Mouse (Mus musculus) MEL (cell line): ENCODE results near the gene Col4a1. TPM values are rescaled to one million over a fixed set of nuclear protein-coding genes. Genes with fewer than 3 reads are reported as not detected.

ENCODE experiments used
- DNase-seq: peaks from one replicate; pipeline ENCODE4 v3.0.0; 2011; ENCODE audit warnings: low read depth, low spot score
- H3K27ac ChIP-seq: 2 replicates; pipeline ENCODE4 v1.5.1; 2012; ENCODE audit warnings: low read depth, mild to moderate bottlenecking, control low read depth, low read length, moderate library complexity; ENCODE audit not compliant: control insufficient read depth
- H3K27me3 ChIP-seq, 2 experiments: fragments of 150-350 bp in 1 of 2; sonication (generic) in 1 of 2; 2 replicates each; pipeline ENCODE4 v1.6.1; 2012; ENCODE audit warnings: low read length in 2 of 2, mild to moderate bottlenecking in 2 of 2, improper control_type of control experiment in 1 of 2, moderate library complexity in 1 of 2; ENCODE audit not compliant: insufficient read depth in 2 of 2, control insufficient read depth in 1 of 2
- H3K36me3 ChIP-seq, 2 experiments: 2 replicates each; pipeline ENCODE4 v1.6.1; 2012 to 2014; ENCODE audit warnings: low read length in 2 of 2, improper control_type of control experiment in 1 of 2, inconsistent platforms in 1 of 2, mild to moderate bottlenecking in 1 of 2; ENCODE audit not compliant: insufficient read depth in 2 of 2, control insufficient read depth in 1 of 2
- H3K4me1 ChIP-seq, 2 experiments: fragments of 150-350 bp in 1 of 2; sonication (generic) in 1 of 2; 2 replicates each; pipeline ENCODE4 v1.6.1; 2012; ENCODE audit warnings: low read length in 2 of 2, improper control_type of control experiment in 1 of 2, mild to moderate bottlenecking in 1 of 2; ENCODE audit not compliant: insufficient read depth in 2 of 2, control insufficient read depth in 1 of 2
- H3K4me3 ChIP-seq, 2 experiments: fragments of 150-350 bp in 1 of 2; sonication (generic) in 1 of 2; 2 replicates each; pipeline ENCODE4 v1.5.1; 2012; ENCODE audit warnings: low read depth in 2 of 2, low read length in 2 of 2, mild to moderate bottlenecking in 2 of 2, moderate library complexity in 2 of 2, control low read depth in 1 of 2, improper control_type of control experiment in 1 of 2; ENCODE audit not compliant: control insufficient read depth in 1 of 2, insufficient read depth in 1 of 2
- H3K79me2 ChIP-seq: 2 replicates; pipeline ENCODE4 v1.6.1; 2012; ENCODE audit warnings: mild to moderate bottlenecking, low read length, moderate library complexity; ENCODE audit not compliant: control insufficient read depth, poor library complexity, insufficient read depth
- H3K9ac ChIP-seq: 2 replicates; pipeline ENCODE4 v1.6.1; 2012; ENCODE audit warnings: low read depth, mild to moderate bottlenecking, control low read depth, low read length, moderate library complexity; ENCODE audit not compliant: control insufficient read depth, poor library complexity, severe bottlenecking
- H3K9me3 ChIP-seq: fragments of 150-350 bp; sonication (generic); replicated peaks from 2 replicates; pipeline ENCODE4 v1.6.1; 2012; ENCODE audit warnings: mild to moderate bottlenecking, low read length, improper control_type of control experiment, moderate library complexity; ENCODE audit not compliant: insufficient read depth
- BHLHE40 ChIP-seq: IDR thresholded peaks from 2 replicates; pipeline ENCODE4 v1.6.1; 2012; ENCODE audit warnings: low read depth, mild to moderate bottlenecking, inconsistent platforms, low read length, improper control_type of control experiment, borderline replicate concordance
- CHD2 ChIP-seq: IDR thresholded peaks from 2 replicates; pipeline ENCODE4 v1.6.1; 2011; ENCODE audit warnings: low read length, improper control_type of control experiment
- ELF1 ChIP-seq: IDR thresholded peaks from 2 replicates; pipeline ENCODE4 v1.6.1; 2014; ENCODE audit warnings: low read depth, mild to moderate bottlenecking, inconsistent platforms, low read length, improper control_type of control experiment, moderate library complexity
- EP300 ChIP-seq, 2 experiments: IDR thresholded peaks; 2 replicates each; pipeline ENCODE4 v1.6.1; 2011; ENCODE audit warnings: improper control_type of control experiment in 2 of 2, low read length in 2 of 2, low read depth in 1 of 2, mild to moderate bottlenecking in 1 of 2
- MAX ChIP-seq: IDR thresholded peaks from 2 replicates; pipeline ENCODE4 v1.6.1; 2011; ENCODE audit warnings: low read length, improper control_type of control experiment
- MAZ ChIP-seq: IDR thresholded peaks from 2 replicates; pipeline ENCODE4 v1.6.1; 2012; ENCODE audit warnings: low read depth, mild to moderate bottlenecking, inconsistent platforms, low read length, improper control_type of control experiment
- MEF2A ChIP-seq: IDR thresholded peaks from 2 replicates; pipeline ENCODE4 v1.6.1; 2014; ENCODE audit warnings: low read depth, mild to moderate bottlenecking, inconsistent platforms, low read length, improper control_type of control experiment; ENCODE audit not compliant: poor library complexity, insufficient replicate concordance, severe bottlenecking; ENCODE audit errors: extremely low read depth
- MYC ChIP-seq: IDR thresholded peaks from 2 replicates; pipeline ENCODE4 v1.6.1; 2011; ENCODE audit warnings: low read depth, mild to moderate bottlenecking, low read length, improper control_type of control experiment, moderate library complexity
- NRF1 ChIP-seq: IDR thresholded peaks from 2 replicates; pipeline ENCODE4 v1.6.1; 2014; ENCODE audit warnings: low read depth, mild to moderate bottlenecking, inconsistent platforms, low read length, improper control_type of control experiment, moderate library complexity; ENCODE audit not compliant: poor library complexity, insufficient read depth, severe bottlenecking
- POLR2AphosphoS5 ChIP-seq: IDR thresholded peaks from 2 replicates; pipeline ENCODE4 v1.6.1; 2012; ENCODE audit warnings: low read depth, borderline replicate concordance, mild to moderate bottlenecking, inconsistent platforms, low read length, moderate library complexity, mixed read lengths
- SIN3A ChIP-seq: IDR thresholded peaks from 2 replicates; pipeline ENCODE4 v1.6.1; 2012; ENCODE audit warnings: low read length, improper control_type of control experiment, inconsistent platforms
- ZMIZ1 ChIP-seq: IDR thresholded peaks from 2 replicates; pipeline ENCODE4 v1.6.1; 2012; ENCODE audit warnings: low read depth, mild to moderate bottlenecking, inconsistent platforms, low read length, improper control_type of control experiment, moderate library complexity
- ZNF384 ChIP-seq: IDR thresholded peaks from 2 replicates; pipeline ENCODE4 v1.6.1; 2012; ENCODE audit warnings: low read depth, mild to moderate bottlenecking, inconsistent platforms, low read length, improper control_type of control experiment
- polyA plus RNA-seq, 2 experiments: library from polyadenylated mRNA; stranded (reverse) in 1 of 2; unstranded in 1 of 2; fragments of >175 nt in 1 of 2; fragments of >200 nt in 1 of 2; gene quantifications; 2 replicates each; pipeline versions ENCODE4 v1.2.1 to v1.2.4; 2012; ENCODE audit warnings: low replicate concordance in 2 of 2, low read depth in 1 of 2; ENCODE audit not compliant: insufficient read length in 2 of 2, insufficient read depth in 1 of 2, missing spikeins in 1 of 2
- total RNA-seq: library from RNA; depleted of rRNA; stranded (reverse); fragments of 300-350 nt; gene quantifications from 2 replicates; pipeline ENCODE4 v1.2.3, GENCODE M21; 2012

Gene Col4a1
- total and polyA plus RNA-seq, 3 experiments: 0.31 TPM; not detected in 2

DNA sequence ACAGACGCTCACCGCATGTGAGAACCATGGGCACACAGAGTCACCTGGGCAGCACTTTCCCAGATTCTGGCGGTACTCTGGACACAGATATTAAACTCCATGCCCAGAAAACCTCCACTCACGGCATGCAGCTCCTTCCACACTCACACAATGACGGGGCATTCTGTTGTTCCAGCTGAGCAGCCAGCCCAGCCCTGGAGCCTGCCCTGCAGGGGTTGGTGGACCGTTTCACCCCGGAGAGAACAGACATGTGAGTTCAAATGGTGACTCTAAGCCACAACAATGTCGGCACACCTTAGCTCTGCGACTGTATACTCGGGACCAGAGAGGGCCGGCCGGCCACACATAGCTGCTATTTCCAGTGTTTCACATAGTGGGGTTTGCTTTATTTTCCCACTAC lies 130.0 kb downstream of the Col4a1 start:
- H3K9me3 ChIP-seq: no peaks in the 10 kb centered on the region
- H3K27me3 ChIP-seq: no peaks in the 10 kb centered on the region
- H3K4me1 ChIP-seq: no peaks in the 10 kb centered on the region
- TF ChIP-seq ELF1: no peak
- H3K4me3 ChIP-seq: no peak overlapping the region
- H3K36me3 ChIP-seq: no peaks in the 10 kb centered on the region
- no peaks in the 10 kb centered on the region for H3K79me2 ChIP-seq
- no peak for DNase-seq
- no peak overlapping the region for H3K9ac ChIP-seq
- H3K27ac ChIP-seq: no peak overlapping the region

DNA sequence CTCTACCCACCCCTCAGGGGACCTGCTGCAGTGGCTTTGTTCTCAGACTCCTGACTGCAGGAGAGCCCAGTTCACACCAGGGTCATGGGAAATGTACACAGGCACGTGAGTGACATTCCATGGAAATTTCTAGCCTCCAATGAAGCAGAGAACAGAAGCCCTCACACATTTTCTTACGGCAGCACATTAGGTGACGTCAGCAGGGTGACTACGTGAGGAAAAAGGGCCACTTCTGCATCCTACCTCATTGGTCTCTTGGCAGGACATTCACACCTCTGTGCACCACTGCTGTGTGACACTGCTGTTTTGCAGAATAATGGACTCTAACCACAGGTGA lies 130.5 kb downstream of the Col4a1 start:
- TF ChIP-seq MAZ (no peak), CHD2 (no peak), ELF1 (no peak), MAX (no peak), MYC (no peak), EP300 (IDR thresholded peaks at IDR 0.05; ENCODE audit: low read depth in 1 of 2, low read length in 2 of 2) (no peak), MEF2A (no peak), BHLHE40 (no peak), NRF1 (no peak), ZMIZ1 (no peak)

DNA sequence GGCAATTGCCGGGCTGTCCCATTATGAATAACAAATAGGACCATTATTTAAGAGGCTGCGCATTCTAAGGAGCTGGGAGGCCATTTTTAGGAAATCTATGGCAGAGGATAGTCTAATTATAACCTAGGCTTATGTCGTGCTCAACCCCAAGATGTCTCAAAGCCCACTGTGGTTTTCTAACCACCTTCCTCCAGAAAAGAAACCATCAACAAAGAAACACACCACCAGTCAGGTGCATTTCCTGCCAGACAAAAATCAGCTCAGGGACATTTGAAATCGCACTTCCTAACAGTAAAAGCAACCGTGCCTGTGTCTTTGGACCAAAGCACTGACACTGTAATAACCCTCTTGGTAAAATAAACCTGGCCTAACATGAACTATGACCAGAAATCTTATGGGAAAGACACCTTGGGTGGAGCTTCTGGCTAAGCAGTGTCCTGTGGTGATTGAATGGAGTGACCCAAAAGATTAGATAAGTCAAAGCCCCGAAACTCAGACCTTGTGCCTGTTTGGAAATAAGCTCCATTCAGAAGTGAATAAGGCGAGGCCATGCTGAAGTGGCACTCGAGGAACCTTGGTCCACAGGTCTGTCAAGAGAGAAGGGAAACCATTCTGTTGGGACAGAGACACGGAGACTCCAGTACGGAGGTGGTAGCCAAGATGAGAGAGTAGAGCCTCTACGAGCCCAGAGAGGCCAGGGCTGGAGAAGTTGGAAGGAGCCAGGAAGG lies 131.0 kb downstream of the Col4a1 start:
- Histone ChIP-seq H3K4me1 (no peaks in the 10 kb centered on the region), H3K36me3 (no peaks in the 10 kb centered on the region), H3K27me3 (no peaks in the 10 kb centered on the region), H3K79me2 (no peaks in the 10 kb centered on the region), H3K9ac (no peak overlapping the region), H3K4me3 (no peak overlapping the region), H3K27ac (no peak overlapping the region), H3K9me3 (no peaks in the 10 kb centered on the region)
- TF ChIP-seq ZNF384 (no peak), SIN3A (no peak), ZMIZ1 (no peak), POLR2AphosphoS5 (no peak)
- no peak for DNase-seq

More for the DNA sequence above, 130.5 kb downstream of the Col4a1 start:
- DNase-seq: no peak
- no peaks in the 10 kb centered on the region for H3K9me3 ChIP-seq
- H3K27ac ChIP-seq: no peak overlapping the region
- H3K9ac ChIP-seq: no peak overlapping the region
- H3K79me2 ChIP-seq: no peaks in the 10 kb centered on the region
- H3K4me1 ChIP-seq: no peaks in the 10 kb centered on the region
- H3K36me3 ChIP-seq: no peaks in the 10 kb centered on the region
- no peak overlapping the region for H3K4me3 ChIP-seq
- H3K27me3 ChIP-seq: no peaks in the 10 kb centered on the region
